Mouse (Mus musculus): ENCODE results near the gene Cope. TPM values are rescaled to one million over a fixed set of nuclear protein-coding genes. Genes with fewer than 3 reads are reported as not detected.

The Cope gene
- 100 to 1,000 TPM; 101 to 134 TPM for total RNA-seq (2023)

GRCm38 (mm10) chr8:70302358-70302890, at the start of gene Cope, which contains the start of gene Ddx49:
Gene Cope, plus strand, starts transcription at chr8:70302518.
Gene Ddx49, minus strand, starts transcription at chr8:70302489.

GRCm38 (mm10) chr8:70282603-70283135, 19.6 kb upstream of the Cope start, which contains the start of gene Homer3:
Gene Homer3, plus strand, starts transcription at chr8:70282827.

GRCm38 (mm10) chr8:70315624-70316510, 13.5 kb downstream of the Cope start, which contains the start of gene Cers1:
Gene Cers1, plus strand, starts transcription at chr8:70315775.

GRCm38 (mm10) chr8:70329124-70329834, 27.0 kb downstream of the Cope start, which contains the start of gene Gdf1:
Gene Gdf1, plus strand, starts transcription at chr8:70329817.

GRCm38 (mm10) chr8:70353194-70353817, 51.0 kb downstream of the Cope start, which contains the start of gene Upf1:
Gene Upf1, minus strand, starts transcription at chr8:70353278.

Other genes starting within 250 kb of the Cope start
- under 1 TPM; 0.38 to 0.80 TPM for gene Tm6sf2, start 229.6 kb upstream of the Cope start, total RNA-seq (2023)
- gene Hapln4, start 219.1 kb upstream of the Cope start, total RNA-seq (2023), result not detected
- gene Ncan, start 181.6 kb upstream of the Cope start, total RNA-seq (2023), result under 1 TPM in 1 of 2 experiments, not detected in 1; 0.17 TPM
- gene Nr2c2ap, start 171.2 kb upstream of the Cope start, total RNA-seq (2023), result 10 to 100 TPM; 29.9 to 33.8 TPM
- 10 to 100 TPM; 35.2 to 37.1 TPM for gene Rfxank, start 163.4 kb upstream of the Cope start, total RNA-seq (2023)
- gene Borcs8, start 163.0 kb upstream of the Cope start, total RNA-seq (2023), result 10 to 100 TPM; 61.0 to 62.8 TPM
- 1 to 10 TPM; 2.8 to 3.5 TPM for gene Mef2b, start 162.8 kb upstream of the Cope start, total RNA-seq (2023)
- 10 to 100 TPM; 42.8 to 48.4 TPM for gene Tmem161a, start 130.2 kb upstream of the Cope start, total RNA-seq (2023)
- gene Slc25a42, start 90.2 kb upstream of the Cope start, total RNA-seq (2023), result 1 to 10 TPM; 8.1 to 9.4 TPM
- 10 to 100 TPM; 95.5 to 95.6 TPM for gene Sugp2, start 68.3 kb upstream of the Cope start, total RNA-seq (2023)
- gene Armc6, start 68.1 kb upstream of the Cope start, total RNA-seq (2023), result 10 to 100 TPM; 11.3 to 15.3 TPM
- gene Homer3, start 19.7 kb upstream of the Cope start, total RNA-seq (2023), result 10 to 100 TPM in 1 of 2 experiments, 1 to 10 TPM in 1; 9.6 to 13.6 TPM
- 10 to 100 TPM; 57.6 to 88.0 TPM for gene Ddx49, start within 50 bp of the Cope start, total RNA-seq (2023)
- not detected for gene Cers1, start 13.3 kb downstream of the Cope start, total RNA-seq (2023)
- gene Gdf1, start 27.3 kb downstream of the Cope start, total RNA-seq (2023), result not detected
- gene Upf1, start 50.8 kb downstream of the Cope start, total RNA-seq (2023), result 10 to 100 TPM; 71.0 to 78.4 TPM
- not detected for gene Comp, start 71.0 kb downstream of the Cope start, total RNA-seq (2023)
- 10 to 100 TPM; 22.2 to 22.4 TPM for gene Crtc1, start 137.1 kb downstream of the Cope start, total RNA-seq (2023)
- gene Klhl26, start 174.4 kb downstream of the Cope start, total RNA-seq (2023), result 10 to 100 TPM in 1 of 2 experiments, 1 to 10 TPM in 1; 8.7 to 11.8 TPM
- gene Tmem59l, start 184.8 kb downstream of the Cope start, total RNA-seq (2023), result not detected
- gene Crlf1, start 190.6 kb downstream of the Cope start, total RNA-seq (2023), result under 1 TPM in 1 of 2 experiments, not detected in 1; 0.44 TPM
- gene Rex1bd, start 204.2 kb downstream of the Cope start, total RNA-seq (2023), result 10 to 100 TPM; 37.6 to 48.4 TPM
- 1,000 to 10,000 TPM; 2,722 to 2,902 TPM for gene Uba52, start 208.3 kb downstream of the Cope start, total RNA-seq (2023)
- 100 to 1,000 TPM; 269 TPM for gene Fkbp8, start 225.2 kb downstream of the Cope start, total RNA-seq (2023)
- 10 to 100 TPM; 60.6 to 70.4 TPM for gene Kxd1, start 225.4 kb downstream of the Cope start, total RNA-seq (2023)
- gene Ell, start 236.9 kb downstream of the Cope start, total RNA-seq (2023), result 10 to 100 TPM; 28.8 to 33.6 TPM

All from B cell, adult 67 days (primary cell).